Mouse (Mus musculus) kidney, postnatal 0 days (tissue): Measurements from ENCODE around the gene Rnf157. TPM values are rescaled to one million over a fixed set of nuclear protein-coding genes. Genes with fewer than 3 reads are reported as not detected.

Experiments used
- ATAC-seq: fragments of 200-750 bp; cut with Nextera tagmentation; replicated peaks from 2 replicates; pipeline ENCODE4 v1.8.0; 2017; ENCODE audit warnings: low read depth, moderate number of reproducible peaks, moderate TSS enrichment, moderate library complexity; ENCODE audit not compliant: low FRiP score
- DNase-seq: peaks from one replicate; pipeline ENCODE4 v3.0.0-alpha.2; 2016; ENCODE audit warnings: low spot score
- H3K27ac ChIP-seq: fragments of 300-500 bp; sonication (generic); 2 replicates; pipeline ENCODE4 v1.5.1; 2014; ENCODE audit warnings: mild to moderate bottlenecking
- H3K27me3 ChIP-seq: fragments of 300-500 bp; sonication (generic); 2 replicates; pipeline ENCODE4 v1.6.1; 2014; ENCODE audit warnings: low read length, mixed read lengths; ENCODE audit not compliant: insufficient read depth
- H3K36me3 ChIP-seq: fragments of 300-500 bp; sonication (generic); 2 replicates; pipeline ENCODE4 v1.6.1; 2014; ENCODE audit warnings: low read length, mixed read lengths; ENCODE audit not compliant: insufficient read depth
- H3K4me1 ChIP-seq: fragments of 300-500 bp; sonication (generic); replicated peaks from 2 replicates; pipeline ENCODE4 v1.6.1; 2014; ENCODE audit warnings: antibody characterized with exemption, low read length, mixed read lengths; ENCODE audit not compliant: insufficient read depth
- H3K4me2 ChIP-seq: fragments of 300-500 bp; sonication (generic); 2 replicates; pipeline ENCODE4 v1.6.1; 2014; ENCODE audit warnings: mild to moderate bottlenecking, low read length, moderate library complexity, mixed read lengths
- H3K4me3 ChIP-seq: fragments of 300-500 bp; sonication (generic); replicated peaks from 2 replicates; pipeline ENCODE4 v1.5.1; 2014; ENCODE audit warnings: low read depth, low read length
- H3K9ac ChIP-seq: fragments of 300-500 bp; sonication (generic); 2 replicates; pipeline ENCODE4 v1.6.1; 2014; ENCODE audit warnings: low read depth, low read length
- H3K9me3 ChIP-seq: fragments of 300-500 bp; sonication (generic); replicated peaks from 2 replicates; pipeline ENCODE4 v1.6.1; 2016; ENCODE audit warnings: low read length, inconsistent platforms, mixed read lengths
- CTCF ChIP-seq: IDR thresholded peaks from 2 replicates; pipeline ENCODE4 v1.5.1; 2016; ENCODE audit warnings: antibody characterized with exemption, low read depth, mild to moderate bottlenecking, moderate library complexity
- WGBS: fragments of 180-500 bp; shearing (Covaris S2); extraction: QIAGEN DNeasy Blood & Tissue Kit; methylation state at CpG from one replicate; pipeline ENCODE4 v1.1.7; 2014; 5-methylcytosine and 5-hydroxymethylcytosine counted together
- polyA plus RNA-seq: library from polyadenylated mRNA; unstranded; fragments of >200 nt; fragmentation: Nextera tagmentation; extraction: Ambion mirVana; gene quantifications from 2 replicates; pipeline ENCODE4 v1.2.1, GENCODE M21; 2015

Rnf157 gene
- polyA plus RNA-seq, 1 experiment from 2014 or later: 8.1 TPM

- peak overlapping the region; percentile 93 for H3K9ac ChIP-seq
- no peaks in the 10 kb centered on the region for H3K27me3 ChIP-seq
- no peak for ATAC-seq
- DNase-seq: peak; percentile 59
- TF ChIP-seq CTCF: no peak
- WGBS: 46% methylated on average over 12 of the region's 12 CpGs
- peak overlapping the region; percentile 73 for H3K4me2 ChIP-seq
- H3K4me3 ChIP-seq: peak overlapping the region; percentile 63
- H3K27ac ChIP-seq: peak overlapping the region; percentile 95
- peaks cover 16% of the 10 kb centered on the region for H3K36me3 ChIP-seq
- peaks cover 20% of the 10 kb centered on the region for H3K4me1 ChIP-seq
- no peaks in the 10 kb centered on the region for H3K9me3 ChIP-seq
Observed at GRCm38 (mm10) chr11:116434967-116435752, 22.3 kb upstream of the Rnf157 start.

DNA sequence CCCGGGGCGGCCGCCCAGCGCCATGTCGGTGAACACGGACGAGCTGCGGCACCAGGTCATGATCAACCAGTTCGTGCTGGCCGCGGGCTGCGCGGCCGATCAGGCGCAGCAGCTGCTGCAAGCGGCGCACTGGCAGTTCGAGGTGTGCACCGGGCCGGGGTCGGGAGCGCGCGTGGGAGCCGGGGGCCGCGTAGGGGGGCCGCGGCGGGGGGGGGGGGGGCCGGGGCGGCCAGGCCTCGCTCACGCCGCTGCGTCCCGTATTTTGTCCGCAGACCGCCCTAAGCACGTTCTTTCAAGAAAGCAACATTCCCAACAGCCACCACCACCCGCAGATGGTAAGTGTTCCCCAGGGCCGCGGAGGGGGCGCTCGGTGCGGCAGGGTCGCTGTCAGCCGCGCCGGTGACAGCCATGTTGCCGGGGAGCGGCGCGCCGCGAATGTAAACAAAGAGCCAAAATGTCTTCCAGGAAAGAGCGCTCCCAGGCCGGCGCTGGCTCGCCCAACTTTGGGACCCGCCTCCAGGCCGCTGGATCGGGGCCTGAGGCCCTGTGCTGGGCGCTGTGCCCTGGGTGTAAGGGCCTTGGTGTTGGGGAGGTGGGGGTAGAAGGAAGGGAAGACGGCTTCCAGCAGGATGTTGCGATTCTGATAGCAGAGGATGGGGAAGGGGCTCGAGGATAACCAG is 21.6 kb upstream of the Rnf157 start:
- Histone ChIP-seq H3K4me3 (peak overlapping the region; percentile 63), H3K27ac (peak overlapping the region; percentile 95), H3K4me2 (peak overlapping the region; percentile 73), H3K4me1 (peaks cover 20% of the 10 kb centered on the region), H3K9ac (peak overlapping the region; percentile 93), H3K9me3 (no peaks in the 10 kb centered on the region), H3K27me3 (no peaks in the 10 kb centered on the region), H3K36me3 (peaks cover 10% of the 10 kb centered on the region)
- TF ChIP-seq CTCF: no peak
- DNase-seq: peak; percentile 75
- no peak for ATAC-seq
- under 1% methylated on average over 39 of the region's 67 CpGs for WGBS

DNA sequence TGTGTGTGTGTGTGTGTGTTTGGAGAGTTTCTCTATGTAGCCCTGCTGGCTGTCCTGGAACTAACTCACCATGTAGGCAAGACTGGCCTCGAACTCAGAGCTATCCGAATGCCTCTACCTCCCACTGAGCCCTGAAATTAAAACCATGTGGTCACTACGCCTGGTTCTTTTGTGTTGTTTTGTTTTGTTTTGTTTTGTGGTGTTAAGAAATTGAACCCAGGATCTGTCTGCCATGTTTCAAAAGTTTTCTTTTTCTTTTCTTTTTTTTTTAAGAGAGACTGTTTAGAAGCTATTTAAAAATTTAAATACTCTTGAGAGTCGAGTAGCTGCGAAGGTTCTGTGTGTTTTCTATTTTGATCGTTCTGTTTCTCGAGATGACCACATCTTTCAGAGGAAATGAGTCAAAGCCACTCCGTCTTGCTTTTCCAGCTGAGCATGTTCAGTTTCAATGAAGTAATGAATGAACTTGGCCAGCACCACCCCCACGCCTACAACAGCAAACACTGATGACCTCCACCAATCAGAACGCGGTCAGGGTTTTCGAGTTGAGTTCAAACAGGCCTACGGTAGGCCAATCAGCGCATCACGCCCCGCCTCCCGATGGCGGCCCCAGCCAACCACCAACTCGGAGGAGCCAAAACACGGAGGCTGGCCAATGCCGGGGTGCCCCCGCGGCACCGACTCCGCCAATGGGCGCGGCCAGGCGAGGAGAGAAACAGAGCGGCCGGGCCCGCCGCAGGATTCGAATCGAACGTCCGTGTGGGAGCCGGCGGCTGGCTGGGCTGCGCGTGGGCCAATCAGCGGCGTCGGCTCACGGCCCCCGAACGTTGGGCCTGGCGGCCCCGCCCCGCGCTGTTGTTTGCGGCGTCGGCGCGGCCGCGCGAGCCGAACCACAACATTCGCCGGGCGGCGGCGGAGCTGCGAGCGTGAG is 20.8 kb upstream of the Rnf157 start, which contains the start of gene Ubald2:
TSS of gene Ubald2 (plus strand) at position 739 of the 931 bp plus-strand sequence.
- ATAC-seq (peak; percentile 94), DNase-seq (peak; percentile 99)
- Histone ChIP-seq H3K4me1 (peaks cover 28% of the 10 kb centered on the region), H3K4me3 (peak within 1 kb of the TSS; percentile 63), H3K36me3 (peaks cover 7% of the 10 kb centered on the region), H3K9me3 (no peaks in the 10 kb centered on the region), H3K9ac (peak within 1 kb of the TSS; percentile 93), H3K4me2 (peak within 1 kb of the TSS; percentile 73), H3K27me3 (no peaks in the 10 kb centered on the region), H3K27ac (peak within 1 kb of the TSS; percentile 95)
- TF ChIP-seq CTCF: no peak
- 3% methylated on average over 66 of the region's 66 CpGs for WGBS

GRCm38 (mm10) chr11:116432593-116433355 is 19.9 kb upstream of the Rnf157 start:
- peak overlapping the region; percentile 35; the same call in 1 of the 2 replicates for H3K4me2 ChIP-seq

DNA sequence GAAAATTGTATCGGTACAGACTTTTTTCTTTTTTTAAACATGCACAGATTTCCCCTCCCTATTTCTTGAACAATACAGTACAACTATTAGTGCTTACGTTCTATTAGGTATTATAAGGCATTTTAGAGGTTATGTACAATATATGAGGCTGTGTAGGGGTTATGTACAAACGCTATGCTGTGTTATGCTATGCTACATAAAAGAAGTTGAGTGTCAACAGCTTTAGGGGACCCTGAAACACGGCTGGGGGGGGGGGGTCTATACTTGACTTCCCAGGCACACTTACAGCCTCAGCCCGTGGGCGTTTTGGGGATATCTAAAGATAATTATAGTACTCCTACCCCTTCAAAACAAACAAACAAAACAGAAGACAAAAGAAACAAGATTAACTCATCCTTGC is 19.3 kb upstream of the Rnf157 start:
- no peak overlapping the region for H3K9ac ChIP-seq
- H3K36me3 ChIP-seq: peaks cover 1% of the 10 kb centered on the region; the same call in 1 of the 2 replicates
- H3K27me3 ChIP-seq: no peaks in the 10 kb centered on the region
- 68% methylated on average over 6 of the region's 6 CpGs for WGBS
- TF ChIP-seq CTCF: no peak
- H3K9me3 ChIP-seq: no peaks in the 10 kb centered on the region
- H3K4me2 ChIP-seq: no peak overlapping the region
- H3K4me1 ChIP-seq: peaks cover 24% of the 10 kb centered on the region
- ATAC-seq (no peak), DNase-seq (no peak)
- H3K27ac ChIP-seq: peak overlapping the region; percentile 71; the same call in 1 of the 2 replicates
- no peak overlapping the region for H3K4me3 ChIP-seq

More at GRCm38 (mm10) chr11:116432593-116433355, 19.9 kb upstream of the Rnf157 start:
- no peak overlapping the region for H3K9ac ChIP-seq
- H3K27me3 ChIP-seq: no peaks in the 10 kb centered on the region
- no peak overlapping the region for H3K27ac ChIP-seq
- 73% methylated on average over 8 of the region's 8 CpGs for WGBS
- H3K9me3 ChIP-seq: no peaks in the 10 kb centered on the region
- DNase-seq: no peak
- peaks cover 7% of the 10 kb centered on the region for H3K36me3 ChIP-seq
- peaks cover 30% of the 10 kb centered on the region for H3K4me1 ChIP-seq
- TF ChIP-seq CTCF: no peak
- no peak overlapping the region for H3K4me3 ChIP-seq
- ATAC-seq: no peak
